Mouse (Mus musculus) stomach, embryonic 16.5 days (tissue): ENCODE measurements around the gene Slc25a29. TPM values are rescaled to one million over a fixed set of nuclear protein-coding genes. Genes with fewer than 3 reads are reported as not detected.
A peak's percentile ranks its signal among the peaks of the same experiment; 100 is the strongest.

ENCODE experiments used
- ATAC-seq: fragments of 200-750 bp; cut with Nextera tagmentation; 2 replicates; pipeline ENCODE4 v1.8.0; 2017; ENCODE audit warnings: moderate number of reproducible peaks, moderate TSS enrichment; ENCODE audit not compliant: insufficient read depth, low FRiP score
- H3K27ac ChIP-seq: fragments of 300-500 bp; sonication (generic); 2 replicates; pipeline ENCODE4 v1.5.1; 2014; ENCODE audit warnings: low read length
- H3K27me3 ChIP-seq: fragments of 300-500 bp; sonication (generic); 2 replicates; pipeline ENCODE4 v1.6.1; 2014; ENCODE audit warnings: low read length, control low read depth, mixed read lengths; ENCODE audit not compliant: control insufficient read depth, insufficient read depth
- H3K36me3 ChIP-seq: fragments of 300-500 bp; sonication (generic); 2 replicates; pipeline ENCODE4 v1.6.1; 2014; ENCODE audit warnings: low read length; ENCODE audit not compliant: control insufficient read depth, insufficient read depth
- H3K4me1 ChIP-seq: fragments of 300-500 bp; sonication (generic); 2 replicates; pipeline ENCODE4 v1.6.1; 2014; ENCODE audit warnings: low read length, control low read depth, mixed read lengths; ENCODE audit not compliant: control insufficient read depth, insufficient read depth
- H3K4me2 ChIP-seq: fragments of 300-500 bp; sonication (generic); 2 replicates; pipeline ENCODE4 v1.6.1; 2014; ENCODE audit warnings: low read depth, low read length, mixed read lengths
- H3K4me3 ChIP-seq: fragments of 300-500 bp; sonication (generic); replicated peaks from 2 replicates; pipeline ENCODE4 v1.5.1; 2014; ENCODE audit warnings: mild to moderate bottlenecking, low read length
- H3K9ac ChIP-seq: fragments of 300-500 bp; sonication (generic); 2 replicates; pipeline ENCODE4 v1.6.1; 2014; ENCODE audit warnings: low read length
- H3K9me3 ChIP-seq: fragments of 300-500 bp; sonication (generic); replicated peaks from 2 replicates; pipeline ENCODE4 v1.6.1; 2016; ENCODE audit warnings: low read length, control low read depth; ENCODE audit not compliant: control insufficient read depth
- WGBS: fragments of 180-500 bp; shearing (Covaris S2); extraction: QIAGEN DNeasy Blood & Tissue Kit; methylation state at CpG from one replicate; pipeline ENCODE4 v1.1.7; 2014; 5-methylcytosine and 5-hydroxymethylcytosine counted together
- polyA plus RNA-seq: library from polyadenylated mRNA; unstranded; fragments of >200 nt; fragmentation: Nextera tagmentation; extraction: Ambion mirVana; gene quantifications from 2 replicates; pipeline ENCODE4 v1.2.1, GENCODE M21; 2015

The Slc25a29 gene
- polyA plus RNA-seq, 1 experiment from 2014 or later, result 8.2 TPM

DNA sequence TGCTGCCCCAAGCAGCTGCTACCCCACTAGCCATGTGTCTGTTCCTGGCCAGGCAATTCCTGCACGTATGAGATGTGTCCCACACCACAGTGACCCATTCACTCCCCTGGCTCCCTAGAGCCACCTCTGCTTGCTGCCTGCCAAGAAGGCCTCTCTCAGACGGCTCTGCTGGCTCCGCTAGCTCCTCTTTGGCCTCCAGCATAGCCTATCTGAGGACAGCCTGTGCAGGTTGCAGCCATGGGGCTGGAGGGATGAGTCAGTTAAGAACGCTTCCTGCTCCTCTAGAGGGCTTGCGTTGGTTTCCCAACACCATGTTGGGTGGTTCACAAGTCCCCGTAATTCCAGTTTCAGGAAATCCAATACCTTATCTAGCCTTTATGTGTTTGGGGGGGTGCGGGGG lies 7.0 kb upstream of the Slc25a29 start:
- H3K4me2 ChIP-seq, result no peak overlapping the region
- no peak for ATAC-seq
- H3K9ac ChIP-seq, result no peak overlapping the region
- H3K27me3 ChIP-seq, result no peaks in the 10 kb centered on the region
- peaks cover 7% of the 10 kb centered on the region for H3K4me1 ChIP-seq
- peaks cover 22% of the 10 kb centered on the region for H3K36me3 ChIP-seq
- H3K9me3 ChIP-seq, result no peaks in the 10 kb centered on the region
- H3K4me3 ChIP-seq, result no peak overlapping the region
- 84% methylated on average over 7 of the region's 7 CpGs for WGBS
- H3K27ac ChIP-seq, result no peak overlapping the region

DNA sequence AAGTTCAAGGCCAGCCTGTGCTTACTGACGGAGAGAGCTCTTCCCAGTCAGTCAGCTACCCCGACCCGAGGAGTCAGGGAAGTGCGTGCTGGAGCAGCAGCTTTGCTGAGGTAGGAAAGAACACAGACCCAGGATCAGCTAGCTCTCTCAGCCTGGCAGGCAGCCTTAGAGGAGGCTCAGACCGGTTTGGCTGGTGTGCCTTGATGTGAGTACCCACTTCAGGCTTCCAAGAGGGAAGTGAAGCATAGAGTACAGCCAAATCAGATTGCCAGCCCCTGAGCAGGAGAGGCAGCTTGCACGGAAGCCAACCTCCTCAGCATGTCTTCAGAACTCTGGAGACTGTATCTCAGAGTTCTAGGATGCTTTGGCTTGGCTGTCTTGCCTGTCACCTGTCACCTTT lies 5.5 kb upstream of the Slc25a29 start:
- Histone ChIP-seq H3K9ac (no peak overlapping the region), H3K9me3 (no peaks in the 10 kb centered on the region), H3K4me1 (peaks cover 18% of the 10 kb centered on the region), H3K27me3 (no peaks in the 10 kb centered on the region), H3K27ac (no peak overlapping the region), H3K4me2 (no peak overlapping the region), H3K36me3 (peaks cover 22% of the 10 kb centered on the region), H3K4me3 (no peak overlapping the region)
- 73% methylated on average over 6 of the region's 6 CpGs for WGBS
- 0 out of 2 replicates have a peak, but pooled peaks have one; percentile 26 for ATAC-seq

- peak overlapping the region; percentile 90 for H3K4me2 ChIP-seq
- peak overlapping the region; percentile 89 for H3K9ac ChIP-seq
- peak overlapping the region; percentile 92 for H3K27ac ChIP-seq
- no peak for ATAC-seq
- peaks cover 7% of the 10 kb centered on the region for H3K36me3 ChIP-seq
- H3K27me3 ChIP-seq, result no peaks in the 10 kb centered on the region
- 21% methylated on average over 7 of the region's 7 CpGs for WGBS
- H3K4me1 ChIP-seq, result peaks cover 18% of the 10 kb centered on the region
- H3K9me3 ChIP-seq, result no peaks in the 10 kb centered on the region
- H3K4me3 ChIP-seq, result peak overlapping the region; percentile 75
These were observed 1.0 kb upstream of the Slc25a29 start for GRCm38 (mm10) chr12:108836722-108837121.

DNA sequence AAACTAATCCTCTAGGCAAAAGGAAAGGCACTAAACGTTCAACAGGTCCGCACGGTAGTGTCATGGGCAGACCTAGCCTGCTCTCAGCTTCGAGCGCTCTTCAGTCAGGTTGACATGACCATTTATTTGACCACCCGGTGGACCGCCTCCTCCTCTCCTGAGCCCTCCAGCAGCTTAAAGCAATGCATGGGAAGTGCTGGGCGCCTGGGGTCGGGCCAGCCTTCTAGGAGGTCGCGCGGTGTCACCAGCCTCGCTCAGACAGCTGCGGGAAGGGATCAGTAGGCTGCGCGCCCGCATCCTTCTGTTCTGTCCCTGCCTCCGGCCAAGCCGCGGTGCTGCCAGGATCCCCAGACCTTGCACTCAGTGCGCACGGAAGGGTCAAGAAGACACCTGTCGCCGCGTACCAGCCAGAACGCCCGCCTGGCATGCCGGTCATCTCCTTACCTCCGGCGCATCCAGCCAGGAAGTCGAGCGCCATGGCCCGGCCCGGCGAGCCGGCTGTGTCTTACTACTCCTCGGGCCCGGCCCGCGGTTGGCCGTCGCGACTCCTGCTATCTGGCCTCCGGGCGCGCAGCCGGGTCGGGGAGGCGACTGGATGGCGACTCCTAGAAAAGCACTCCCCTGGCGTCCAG lies 359 bp downstream of the Slc25a29 start:
- Histone ChIP-seq H3K36me3 (no peaks in the 10 kb centered on the region), H3K27ac (peak overlapping the region; percentile 20; the same call in 1 of the 2 replicates), H3K4me3 (peak overlapping the region; percentile 75), H3K9ac (peak overlapping the region; percentile 80), H3K9me3 (no peaks in the 10 kb centered on the region), H3K4me1 (peaks cover 18% of the 10 kb centered on the region), H3K27me3 (no peaks in the 10 kb centered on the region), H3K4me2 (peak overlapping the region; percentile 90)
- WGBS, result 2% methylated on average over 51 of the region's 51 CpGs
- no peak; the same call in 1 of the 2 replicates for ATAC-seq

DNA sequence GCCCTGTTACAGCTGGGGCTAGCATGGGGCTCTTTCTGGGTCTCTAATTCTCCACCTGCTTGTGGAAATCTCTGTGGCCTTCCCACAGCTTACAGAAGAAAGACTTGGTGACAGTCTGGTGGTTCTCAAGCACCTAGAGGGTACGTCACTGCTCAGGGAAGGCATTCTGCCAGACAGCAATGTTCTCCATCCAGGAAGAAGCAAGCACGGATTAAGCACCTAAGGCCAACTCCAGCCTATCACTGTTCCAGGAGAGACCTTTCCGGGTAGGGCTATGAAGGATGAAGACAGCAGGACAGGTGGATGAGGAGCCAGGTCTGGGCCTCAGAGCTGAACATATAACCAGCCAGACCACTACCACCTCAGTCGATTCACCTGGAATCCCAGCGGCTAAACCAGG lies 897 bp downstream of the Slc25a29 start:
- ATAC-seq, result no peak
- H3K9me3 ChIP-seq, result no peaks in the 10 kb centered on the region
- peaks cover 18% of the 10 kb centered on the region for H3K4me1 ChIP-seq
- no peaks in the 10 kb centered on the region for H3K36me3 ChIP-seq
- peak overlapping the region; percentile 80 for H3K9ac ChIP-seq
- WGBS, result 36% methylated on average over 5 of the region's 5 CpGs
- H3K27me3 ChIP-seq, result no peaks in the 10 kb centered on the region
- H3K27ac ChIP-seq, result no peak overlapping the region
- peak overlapping the region; percentile 75 for H3K4me3 ChIP-seq
- peak overlapping the region; percentile 90 for H3K4me2 ChIP-seq

DNA sequence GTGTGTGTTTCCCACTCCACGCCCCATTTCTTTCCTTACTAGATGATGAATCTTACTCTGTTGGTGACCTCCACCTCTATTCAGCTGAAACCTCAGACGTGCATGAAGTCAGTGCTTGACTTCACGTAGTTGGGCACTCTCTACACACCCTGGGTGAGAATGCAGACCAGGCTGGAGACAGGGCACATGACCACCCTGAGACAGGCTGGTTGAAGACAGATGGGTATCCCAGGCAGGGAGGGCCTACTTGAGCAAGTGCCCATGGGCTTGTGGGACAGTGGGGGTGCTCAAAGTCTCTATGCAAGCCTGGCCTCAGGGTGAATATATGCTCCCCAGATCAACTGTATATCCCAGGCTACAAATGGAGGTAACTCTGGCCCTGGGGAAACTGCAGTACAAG lies 1.3 kb downstream of the Slc25a29 start:
- H3K36me3 ChIP-seq, result no peaks in the 10 kb centered on the region
- peaks cover 18% of the 10 kb centered on the region for H3K4me1 ChIP-seq
- no peak overlapping the region for H3K4me3 ChIP-seq
- H3K27ac ChIP-seq, result no peak overlapping the region
- no peak overlapping the region for H3K9ac ChIP-seq
- H3K4me2 ChIP-seq, result no peak overlapping the region
- ATAC-seq, result no peak
- no peaks in the 10 kb centered on the region for H3K9me3 ChIP-seq
- H3K27me3 ChIP-seq, result no peaks in the 10 kb centered on the region
- WGBS, result 71% methylated on average over 3 of the region's 3 CpGs

DNA sequence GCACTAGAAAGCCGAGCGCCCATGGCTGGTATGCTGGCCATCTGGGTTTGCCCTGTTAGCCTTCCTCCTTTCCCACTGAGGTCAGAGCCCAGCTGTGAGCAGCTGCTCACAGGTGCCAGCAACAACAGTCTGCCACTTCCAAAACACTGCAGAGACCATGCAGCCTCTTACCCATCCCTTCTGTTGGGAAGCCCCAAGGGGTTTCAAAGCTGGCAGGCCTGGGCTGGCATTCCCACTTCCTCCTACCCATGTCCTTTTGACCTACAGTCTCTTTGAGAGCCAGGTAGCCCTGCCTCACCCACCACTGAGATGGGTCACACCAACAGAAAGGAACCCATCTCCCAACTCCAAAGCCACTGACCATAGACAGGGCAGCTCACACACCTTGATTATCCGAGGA lies 2.3 kb downstream of the Slc25a29 start:
- H3K9me3 ChIP-seq, result no peaks in the 10 kb centered on the region
- peaks cover 18% of the 10 kb centered on the region for H3K4me1 ChIP-seq
- no peak overlapping the region for H3K27ac ChIP-seq
- no peak overlapping the region for H3K4me3 ChIP-seq
- H3K27me3 ChIP-seq, result no peaks in the 10 kb centered on the region
- WGBS, result 86% methylated on average over 3 of the region's 3 CpGs
- H3K4me2 ChIP-seq, result no peak overlapping the region
- no peak for ATAC-seq
- H3K36me3 ChIP-seq, result no peaks in the 10 kb centered on the region
- H3K9ac ChIP-seq, result no peak overlapping the region

DNA sequence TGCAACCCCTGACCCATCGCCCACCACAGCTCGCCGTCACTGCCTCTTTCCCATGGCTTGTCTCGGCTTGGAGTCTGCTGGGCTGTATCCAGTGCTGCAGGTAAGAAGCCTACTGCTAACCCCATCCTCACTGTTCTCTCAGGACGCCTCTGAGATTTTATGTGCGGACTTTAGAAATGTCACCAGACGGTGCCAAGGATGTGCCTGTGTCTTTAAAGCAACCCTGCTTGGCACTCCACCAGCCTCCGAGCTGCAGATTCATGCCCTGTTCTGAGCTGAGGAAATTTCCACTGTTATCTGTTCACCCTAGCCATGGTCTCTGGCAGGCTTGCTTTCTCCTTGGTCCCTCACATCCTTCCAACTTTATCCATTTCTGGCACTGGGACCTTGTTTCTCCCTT lies 2.8 kb downstream of the Slc25a29 start:
- H3K27ac ChIP-seq, result no peak overlapping the region
- ATAC-seq, result no peak
- peaks cover 13% of the 10 kb centered on the region for H3K4me1 ChIP-seq

GRCm38 (mm10) chr12:108831966-108832643 lies 3.6 kb downstream of the Slc25a29 start:
- ATAC-seq, result no peak
- Histone ChIP-seq H3K27me3 (no peaks in the 10 kb centered on the region), H3K9me3 (no peaks in the 10 kb centered on the region), H3K27ac (no peak overlapping the region), H3K4me2 (no peak overlapping the region), H3K36me3 (peaks cover 1% of the 10 kb centered on the region; the same call in 1 of the 2 replicates), H3K4me3 (no peak overlapping the region), H3K9ac (no peak overlapping the region), H3K4me1 (peaks cover 6% of the 10 kb centered on the region; the same call in 1 of the 2 replicates)
- 51% methylated on average over 9 of the region's 9 CpGs for WGBS

More for the DNA sequence above, 2.8 kb downstream of the Slc25a29 start:
- 89% methylated on average over 8 of the region's 8 CpGs for WGBS
- Histone ChIP-seq H3K4me2 (no peak overlapping the region), H3K4me3 (no peak overlapping the region), H3K9ac (no peak overlapping the region), H3K9me3 (no peaks in the 10 kb centered on the region), H3K36me3 (no peaks in the 10 kb centered on the region; the same call in 1 of the 2 replicates), H3K27me3 (no peaks in the 10 kb centered on the region)
